In the genomic region with DNA sequence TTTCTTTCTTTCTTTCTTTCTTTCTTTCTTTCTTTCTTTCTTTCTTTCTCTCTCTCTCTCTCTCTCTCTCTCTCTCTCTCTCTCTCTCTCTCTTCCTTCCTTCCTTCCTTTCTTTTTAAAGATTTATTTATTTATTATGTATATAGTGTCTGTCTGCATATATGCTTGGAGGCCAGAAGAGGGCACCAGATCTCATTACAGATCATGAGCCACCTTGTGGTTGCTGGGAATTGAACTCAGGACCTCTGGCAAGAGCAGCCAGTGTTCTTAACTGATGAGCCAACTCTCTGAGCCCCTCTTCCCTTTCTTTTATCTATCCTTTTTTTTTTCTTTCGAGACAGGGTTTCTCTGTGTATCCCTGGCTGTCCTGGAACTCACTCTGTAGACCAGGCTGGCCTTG, we compare ENCODE assay signal across 22 mouse cellular contexts. TPM values are rescaled to one million over a fixed set of nuclear protein-coding genes. Genes with fewer than 3 reads are reported as not detected.
DNase-seq lines count a peak whose midpoint lies in the region; ATAC-seq and TF ChIP-seq lines count a peak whose summit lies in the region.
"Not testable (repeated sequence)": the region's sequence is repeated elsewhere in the genome, so short reads cannot be mapped to it uniquely, and the experiment has no call there.
"Had no signal": no experiment of that assay in that cellular context is flagged by ENCODE, and none has a peak within 500 bp of the region (broad histone marks: within the 10 kb centered on the region; RNA-seq: fewer than 3 reads in every experiment).

No protein-coding gene starts in this region.

- peaks cover 56% of the 10 kb centered on the region for H3K27me3 ChIP-seq in CH12.LX (replicated peaks)
- not testable (repeated sequence) for H3K27me3 ChIP-seq in cerebellum, adult 2 months (ENCODE audit: control insufficient read depth, insufficient read depth, low read length); splenic B cell, adult 2 months (ENCODE audit: control insufficient read depth, insufficient read depth, low read length, poor library complexity, severe bottlenecking)
- peaks cover 60% of the 10 kb centered on the region for H3K27me3 ChIP-seq in hindbrain, postnatal 0 days (ENCODE audit: insufficient read depth, low read length)

- not testable (repeated sequence) for H3K36me3 ChIP-seq in CH12.LX (replicated peaks in 1 of 2; ENCODE audit: control insufficient read depth in 1 of 2, insufficient read depth in 1 of 2, low read length in 1 of 2); hindbrain, postnatal 0 days (ENCODE audit: insufficient read depth, low read length); splenic B cell, adult 2 months (ENCODE audit: control insufficient read depth, insufficient read depth, low read length, poor library complexity, severe bottlenecking)

- TF ChIP-seq CTCF in CH12.LX (conservative IDR thresholded peaks at IDR 0.05 in 1 of 2, IDR thresholded peaks at IDR 0.05 in 1 of 2; ENCODE audit: low read depth in 2 of 2, low read length in 2 of 2): peak in 1 of 2 experiments; percentile 65; a peak in 2 of 4 replicates
- TF ChIP-seq CTCF in cerebellum, adult 2 months (IDR thresholded peaks at IDR 0.05; ENCODE audit: borderline replicate concordance, insufficient read depth, low read depth, low read length): peak; percentile 41
- peak; percentile 57 for TF ChIP-seq CTCF in hindbrain, postnatal 0 days (IDR thresholded peaks at IDR 0.05; ENCODE audit: low read depth)
- TF ChIP-seq CTCF in left cerebral cortex, adult 2 months (IDR thresholded peaks at IDR 0.05): peak; percentile 50

- DNase-seq in CH12.LX (ENCODE audit: extremely low read depth): peak; percentile 46
- peak; percentile 83 for DNase-seq in R1 (ENCODE audit: low read depth, low spot score)
- DNase-seq in cerebellum, adult 2 months; hindbrain, postnatal 0 days (ENCODE audit: low spot score); left cerebral cortex, adult 2 months (ENCODE audit: extremely low spot score in 1 of 2, low spot score in 2 of 2): not testable (repeated sequence)
- DNase-seq in splenic B cell, adult 2 months (ENCODE audit: low read depth, low spot score): peak; percentile 75

- not testable (repeated sequence) for H3K4me3 ChIP-seq in CH12.LX (replicated peaks in 1 of 3; ENCODE audit: low read depth in 2 of 3, low read length in 2 of 3, poor library complexity in 1 of 3); cerebellum, adult 2 months (replicated peaks; ENCODE audit: insufficient read depth, low read depth, low read length); hindbrain, postnatal 0 days (ENCODE audit: low read length); left cerebral cortex, adult 2 months

- not testable (repeated sequence) for ATAC-seq in hindbrain, postnatal 0 days
- 0 out of 2 replicates have a peak, but pooled peaks have one; percentile 31 for ATAC-seq in megakaryocyte, adult 5-6 weeks (ENCODE audit: poor library complexity, severe bottlenecking)

- peaks cover 32% of the 10 kb centered on the region for H3K9me3 ChIP-seq in CH12.LX (replicated peaks; ENCODE audit: low read length)
- not testable (repeated sequence) for H3K9me3 ChIP-seq in hindbrain, postnatal 0 days (ENCODE audit: low read length)

- TF ChIP-seq EP300 in CH12.LX (IDR thresholded peaks at IDR 0.05; ENCODE audit: low read length): not testable (repeated sequence)

- H3K9ac ChIP-seq in CH12.LX (ENCODE audit: insufficient read depth, low read depth); hindbrain, postnatal 0 days (replicated peaks; ENCODE audit: low read length): not testable (repeated sequence)

- H3K4me2 ChIP-seq in CH12.LX (ENCODE audit: insufficient read depth, low read depth, poor library complexity, severe bottlenecking); hindbrain, postnatal 0 days (ENCODE audit: low read depth, low read length): not testable (repeated sequence)

- intact Hi-C loops in left cerebral cortex, adult 2 months (cut with DNase I): not testable (repeated sequence)

- in situ Hi-C loops in CH12.LX (cut with MboI; ENCODE audit: low pct_ligation_motif_present, low pct_unique_long_range_greater_than_20kb, low sequenced_read_pairs): not testable (repeated sequence)

- not testable (repeated sequence) for H3K79me2 ChIP-seq in CH12.LX (replicated peaks; ENCODE audit: control insufficient read depth, extremely low read depth, insufficient read depth, poor library complexity, severe bottlenecking)

- H3K27ac ChIP-seq in CH12.LX (ENCODE audit: insufficient read depth, low read depth); cerebellum, adult 2 months (ENCODE audit: insufficient read depth, low read length); hindbrain, postnatal 0 days; left cerebral cortex, adult 2 months: not testable (repeated sequence)

- H3K4me1 ChIP-seq in CH12.LX (ENCODE audit: control insufficient read depth in 1 of 2, insufficient read depth in 2 of 2); hindbrain, postnatal 0 days (ENCODE audit: insufficient read depth, low read length): not testable (repeated sequence)
- peaks cover 25% of the 10 kb centered on the region for H3K4me1 ChIP-seq in cerebellum, adult 2 months (ENCODE audit: control insufficient read depth, insufficient read depth, low read length)

- dilution Hi-C loops in CH12.LX (cut with MboI; ENCODE audit: extremely low pct_ligation_motif_present, extremely low pct_unique_long_range_greater_than_20kb, low sequenced_read_pairs): not testable (repeated sequence)

- not testable (repeated sequence) for TF ChIP-seq POLR2A in CH12.LX (IDR thresholded peaks at IDR 0.05; ENCODE audit: low read depth, low read length); cerebellum, adult 2 months (IDR thresholded peaks at IDR 0.05; ENCODE audit: borderline replicate concordance, insufficient read depth, low read length)

- 61% methylated on average over 1 of the region's 1 CpGs for WGBS in cerebellum, adult 2 months
- 69% methylated on average over 1 of the region's 1 CpGs for WGBS in hindbrain, postnatal 0 days

- peak; percentile 10 for TF ChIP-seq RAD21 in CH12.LX (IDR thresholded peaks at IDR 0.05; ENCODE audit: low read depth, low read length)

TF ChIP-seq in CH12.LX, 34 proteins besides CTCF, POLR2A, EP300 and RAD21:
- TF ChIP-seq SMC3 (IDR thresholded peaks at IDR 0.05; ENCODE audit: low read depth, low read length): peak; percentile 39

RNA-seq across cellular contexts. Expression of a gene that starts 5.6 kb away (rescaled TPM):
- total RNA-seq in CH12.LX (2012; rRNA removed): not detected in 2 replicates
- total RNA-seq in CH12.LX (2014; rRNA removed): not detected in 2 replicates
- not detected in 2 replicates for polyA plus RNA-seq in CH12.LX (2012; ENCODE audit: insufficient read length, low read depth)
- polyA plus RNA-seq in cerebellum, adult 2 months (2012; rRNA removed): 0.54 and 0.57 TPM in 2 replicates
- total RNA-seq in hindbrain, postnatal 0 days (2014; rRNA removed): 0.36 TPM in 1 of 2 replicates, not detected in the other
- not detected in 2 replicates for polyA plus RNA-seq in hindbrain, postnatal 0 days (2015; fragmentation: Nextera tagmentation; extraction: Ambion mirVana)
- under 1 TPM in 1 of 2 experiments, not detected in 1; 0.29 TPM for total RNA-seq in left cerebral cortex, adult 2 months (2021)
- not detected in 2 replicates for total RNA-seq in megakaryocyte, adult 5-6 weeks (2015)
- not detected in 2 replicates for total RNA-seq in megakaryocyte, adult 5-6 weeks (2017)
- total RNA-seq: adrenal gland, postnatal 14 days; common myeloid progenitor, adult 5-6 weeks; heart, postnatal 14 days had no signal
- polyA plus RNA-seq: forebrain, embryonic 15.5 days; heart, embryonic 12.5 days; hindbrain, embryonic 11.5 days; limb, embryonic 10.5 days; midbrain, embryonic 14.5 days; neural tube, embryonic 13.5 days; Patski; stomach, embryonic 15.5 days had no signal

RNA-seq across cellular contexts. Expression of a gene that starts 7.0 kb away (rescaled TPM):
- not detected in 2 replicates for total RNA-seq in CH12.LX (2012; rRNA removed)
- total RNA-seq in CH12.LX (2014; rRNA removed): not detected in 2 replicates
- polyA plus RNA-seq in CH12.LX (2012; ENCODE audit: insufficient read length, low read depth): not detected in 2 replicates
- polyA plus RNA-seq in cerebellum, adult 2 months (2012; rRNA removed): not detected in 2 replicates
- total RNA-seq in hindbrain, postnatal 0 days (2014; rRNA removed): not detected in 2 replicates
- polyA plus RNA-seq in hindbrain, postnatal 0 days (2015; fragmentation: Nextera tagmentation; extraction: Ambion mirVana): 1.1 and 2.1 TPM in 2 replicates
- not detected for total RNA-seq in left cerebral cortex, adult 2 months (2021)
- total RNA-seq in megakaryocyte, adult 5-6 weeks (2015): not detected in 2 replicates
- total RNA-seq in megakaryocyte, adult 5-6 weeks (2017): not detected in 2 replicates
- total RNA-seq: adrenal gland, postnatal 14 days; common myeloid progenitor, adult 5-6 weeks; gastrocnemius, postnatal 14 days; heart, postnatal 14 days; layer of hippocampus, postnatal 14 days; megakaryocyte-erythroid progenitor cell, adult 5-6 weeks had no signal
- polyA plus RNA-seq: embryonic facial prominence, embryonic 10.5 days; forebrain, embryonic 15.5 days; hindbrain, embryonic 11.5 days; limb, embryonic 10.5 days; neural tube, embryonic 13.5 days; Patski; stomach, embryonic 15.5 days had no signal

RNA-seq across cellular contexts. Expression of a gene that starts 10.0 kb away (rescaled TPM):
- not detected in 2 replicates for total RNA-seq in CH12.LX (2012; rRNA removed)
- not detected in 2 replicates for total RNA-seq in CH12.LX (2014; rRNA removed)
- 0.11 TPM in 1 of 2 replicates, not detected in the other for polyA plus RNA-seq in CH12.LX (2012; ENCODE audit: insufficient read length, low read depth)
- polyA plus RNA-seq in cerebellum, adult 2 months (2012; rRNA removed): 397 and 476 TPM in 2 replicates
- total RNA-seq in hindbrain, postnatal 0 days (2014; rRNA removed): 9.8 and 13.5 TPM in 2 replicates
- 4.2 and 4.6 TPM in 2 replicates for polyA plus RNA-seq in hindbrain, postnatal 0 days (2015; fragmentation: Nextera tagmentation; extraction: Ambion mirVana)
- 1,000 to 10,000 TPM; 1,255 to 1,327 TPM for total RNA-seq in left cerebral cortex, adult 2 months (2021)
- total RNA-seq in megakaryocyte, adult 5-6 weeks (2015): 0.18 TPM in 1 of 2 replicates, not detected in the other
- total RNA-seq in megakaryocyte, adult 5-6 weeks (2017): not detected in 2 replicates
- total RNA-seq: common myeloid progenitor, adult 5-6 weeks; megakaryocyte-erythroid progenitor cell, adult 5-6 weeks had no signal
- polyA plus RNA-seq: stomach, embryonic 15.5 days had no signal

RNA-seq across cellular contexts. Expression of a gene that starts 19.4 kb away (rescaled TPM):
- total RNA-seq in CH12.LX (2012; rRNA removed): 41.6 and 45.1 TPM in 2 replicates
- 26.9 and 27.8 TPM in 2 replicates for total RNA-seq in CH12.LX (2014; rRNA removed)
- 49.8 and 53.5 TPM in 2 replicates for polyA plus RNA-seq in CH12.LX (2012; ENCODE audit: insufficient read length, low read depth)
- 17.2 and 18.0 TPM in 2 replicates for polyA plus RNA-seq in cerebellum, adult 2 months (2012; rRNA removed)
- 30.5 and 30.9 TPM in 2 replicates for total RNA-seq in hindbrain, postnatal 0 days (2014; rRNA removed)
- 19.0 and 20.6 TPM in 2 replicates for polyA plus RNA-seq in hindbrain, postnatal 0 days (2015; fragmentation: Nextera tagmentation; extraction: Ambion mirVana)
- 10 to 100 TPM; 15.9 to 23.1 TPM for total RNA-seq in left cerebral cortex, adult 2 months (2021)
- total RNA-seq in megakaryocyte, adult 5-6 weeks (2015): 68.0 and 72.0 TPM in 2 replicates
- 26.9 and 33.7 TPM in 2 replicates for total RNA-seq in megakaryocyte, adult 5-6 weeks (2017)

RNA-seq across cellular contexts. Expression of a gene that starts 19.7 kb away (rescaled TPM):
- total RNA-seq in CH12.LX (2012; rRNA removed) (69.3 and 74.1 TPM in 2 replicates), CH12.LX (2014; rRNA removed) (37.2 and 37.4 TPM in 2 replicates)
- 44.6 and 50.3 TPM in 2 replicates for polyA plus RNA-seq in CH12.LX (2012; ENCODE audit: insufficient read length, low read depth)
- 52.3 and 53.1 TPM in 2 replicates for polyA plus RNA-seq in cerebellum, adult 2 months (2012; rRNA removed)
- 119 and 124 TPM in 2 replicates for total RNA-seq in hindbrain, postnatal 0 days (2014; rRNA removed)
- polyA plus RNA-seq in hindbrain, postnatal 0 days (2015; fragmentation: Nextera tagmentation; extraction: Ambion mirVana): 79.3 and 80.5 TPM in 2 replicates
- total RNA-seq in left cerebral cortex, adult 2 months (2021): 10 to 100 TPM; 47.6 to 48.4 TPM
- 131 and 132 TPM in 2 replicates for total RNA-seq in megakaryocyte, adult 5-6 weeks (2015)
- 43.9 and 51.4 TPM in 2 replicates for total RNA-seq in megakaryocyte, adult 5-6 weeks (2017)

Comparison
In these comparisons a context has a peak if more than half of its experiments do, and no peak if none do; other contexts are left out.
1. RNA of a gene that starts 10.0 kb away (total RNA-seq): 1,255 to 1,327 TPM in left cerebral cortex, adult 2 months; 9.8 to 13.5 TPM in hindbrain, postnatal 0 days, not detected in CH12.LX and 0.18 TPM in megakaryocyte, adult 5-6 weeks; every median in the first group is over 10 times any median in the second.